Mouse (Mus musculus) hindbrain, embryonic 13.5 days (tissue): ENCODE results near the gene Lrrc31. TPM values are rescaled to one million over a fixed set of nuclear protein-coding genes. Genes with fewer than 3 reads are reported as not detected.
"Not testable (repeated sequence)": the region's sequence is repeated elsewhere in the genome, so short reads cannot be mapped to it uniquely, and the experiment has no call there.

Source experiments
- ATAC-seq: fragments of 200-750 bp; cut with Nextera tagmentation; 2 replicates; pipeline ENCODE4 v1.8.0; 2017; ENCODE audit warnings: moderate TSS enrichment; ENCODE audit not compliant: low FRiP score
- H3K27ac ChIP-seq: fragments of 300-500 bp; sonication (generic); 2 replicates; pipeline ENCODE4 v1.5.1; 2015; ENCODE audit warnings: inconsistent platforms, mild to moderate bottlenecking, moderate library complexity
- H3K27me3 ChIP-seq: fragments of 300-500 bp; sonication (generic); 2 replicates; pipeline ENCODE4 v1.6.1; 2015; ENCODE audit warnings: mild to moderate bottlenecking, inconsistent platforms
- H3K36me3 ChIP-seq: fragments of 300-500 bp; sonication (generic); 2 replicates; pipeline ENCODE4 v1.6.1; 2015; ENCODE audit warnings: mild to moderate bottlenecking, inconsistent platforms
- H3K4me1 ChIP-seq: fragments of 300-500 bp; sonication (generic); replicated peaks from 2 replicates; pipeline ENCODE4 v1.6.1; 2015; ENCODE audit warnings: inconsistent platforms
- H3K4me2 ChIP-seq: fragments of 300-500 bp; sonication (generic); 2 replicates; pipeline ENCODE4 v1.6.1; 2015; ENCODE audit warnings: inconsistent platforms, mild to moderate bottlenecking, moderate library complexity
- H3K4me3 ChIP-seq: fragments of 300-500 bp; sonication (generic); 2 replicates; pipeline ENCODE4 v1.5.1; 2015; ENCODE audit warnings: mild to moderate bottlenecking, inconsistent platforms
- H3K9ac ChIP-seq: fragments of 300-500 bp; sonication (generic); 2 replicates; pipeline ENCODE4 v1.6.1; 2015; ENCODE audit warnings: mild to moderate bottlenecking, inconsistent platforms
- H3K9me3 ChIP-seq: fragments of 300-500 bp; sonication (generic); 2 replicates; pipeline ENCODE4 v1.6.1; 2016; ENCODE audit warnings: inconsistent platforms
- WGBS: fragments of 180-500 bp; shearing (Covaris S2); methylation state at CpG from one replicate; pipeline ENCODE4 v1.1.7; 2015; 5-methylcytosine and 5-hydroxymethylcytosine counted together
- polyA plus RNA-seq: library from polyadenylated mRNA; unstranded; fragments of >200 nt; fragmentation: Nextera tagmentation; extraction: Ambion mirVana; gene quantifications from 2 replicates; pipeline ENCODE4 v1.2.1, GENCODE M21; 2015

Gene Lrrc31
- 0.25 and 0.39 TPM in 2 replicates for polyA plus RNA-seq

DNA sequence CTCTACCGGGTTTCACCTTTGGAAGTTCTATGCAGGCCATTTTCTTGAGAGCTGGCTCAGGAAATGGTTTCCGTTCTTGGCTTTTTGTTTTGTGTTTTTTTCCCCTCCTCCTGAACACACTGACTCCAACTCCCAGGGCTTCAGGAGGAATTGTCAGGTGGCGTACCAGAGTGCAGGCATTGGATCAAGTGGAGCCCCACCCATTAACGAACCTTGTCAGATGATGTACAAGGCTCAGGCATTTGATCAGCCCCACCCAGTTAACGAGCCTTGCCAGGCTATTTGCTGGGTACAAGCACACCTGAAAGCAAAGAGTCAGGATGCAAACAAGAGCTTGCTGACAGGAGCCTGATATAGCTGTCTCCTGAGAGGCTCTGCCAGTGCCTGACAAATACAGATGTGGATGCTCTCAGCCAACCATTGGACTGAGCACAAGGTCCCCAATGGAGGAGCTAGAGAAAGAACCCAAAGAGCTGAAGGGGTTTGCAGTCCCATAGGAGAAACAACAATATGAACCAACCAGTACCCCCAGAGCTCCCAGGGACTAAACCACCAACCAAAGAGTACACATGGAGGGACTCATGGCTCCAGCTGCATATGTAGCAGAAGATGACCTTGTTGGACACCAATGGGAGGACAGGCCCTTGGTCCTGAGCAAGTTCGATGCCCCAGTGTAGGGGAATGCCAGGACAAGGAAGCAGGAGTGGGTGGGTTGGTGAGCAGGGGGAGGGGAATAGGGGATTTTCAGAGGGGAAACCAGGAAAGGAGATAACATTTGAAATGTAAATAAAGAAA, at the start of gene Lrrc31:
Gene Lrrc31, minus strand, starts transcription at position 133 of the 795 bp plus-strand sequence.
- ATAC-seq, H3K9ac ChIP-seq, H3K4me1 ChIP-seq, H3K4me2 ChIP-seq, H3K27ac ChIP-seq, H3K9me3 ChIP-seq, H3K4me3 ChIP-seq, H3K27me3 ChIP-seq, H3K36me3 ChIP-seq: not testable (repeated sequence)
- WGBS = 88% methylated on average over 6 of the region's 6 CpGs

DNA sequence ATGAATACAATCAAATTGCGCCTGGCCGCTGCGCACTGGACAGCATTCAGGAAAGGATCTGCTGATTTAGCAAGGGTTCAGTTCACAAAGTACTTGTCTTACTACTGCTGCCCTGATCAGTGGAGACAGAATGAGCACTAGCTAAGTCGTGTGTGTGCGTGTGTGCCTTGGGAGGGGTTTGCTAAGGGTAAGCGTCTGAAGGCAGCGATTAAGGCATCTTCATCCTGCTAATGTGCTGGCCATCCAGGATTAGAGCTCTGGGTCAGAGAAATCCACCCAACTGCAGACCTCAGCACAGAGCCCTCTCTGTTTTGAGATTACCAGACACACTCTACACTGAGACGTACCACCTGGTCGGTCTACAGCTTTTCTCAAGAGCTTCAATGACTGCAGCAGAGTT, 48.7 kb upstream of the Lrrc31 start:
- 91% methylated on average over 9 of the region's 9 CpGs for WGBS
- 0 out of 2 replicates have a peak, but pooled peaks cover 6% of the 10 kb centered on the region for H3K9me3 ChIP-seq
- no peak for ATAC-seq

DNA sequence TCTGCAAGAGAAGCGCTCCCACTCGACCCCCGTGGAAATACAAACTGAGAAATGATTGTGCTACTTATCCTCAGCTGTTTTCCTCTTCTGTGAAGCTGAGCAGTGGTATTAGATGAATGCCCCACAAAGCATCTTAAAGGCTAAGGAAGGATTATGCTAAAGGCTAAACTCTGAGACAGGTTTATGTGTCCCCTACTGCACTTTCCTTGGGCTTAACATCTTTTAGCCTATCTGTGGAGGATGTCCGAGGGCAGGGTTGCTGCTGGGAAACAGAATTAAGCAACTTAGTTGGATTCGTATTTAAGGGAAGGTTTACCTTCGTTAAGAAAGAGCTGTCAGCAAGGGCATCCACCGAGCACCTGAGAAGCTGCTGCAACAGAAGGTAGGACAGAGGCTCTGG, 46.4 kb upstream of the Lrrc31 start, which contains the start of gene Samd7:
Gene Samd7, plus strand, starts transcription at position 288 of the 400 bp plus-strand sequence.
- H3K27ac ChIP-seq = no peak within 1 kb of the TSS
- no peak within 1 kb of the TSS for H3K9ac ChIP-seq
- no peaks in the 10 kb centered on the region for H3K4me1 ChIP-seq
- no peak for ATAC-seq
- H3K27me3 ChIP-seq = no peaks in the 10 kb centered on the region
- 0 out of 2 replicates have a peak, but pooled peaks cover 6% of the 10 kb centered on the region for H3K9me3 ChIP-seq
- no peak within 1 kb of the TSS for H3K4me3 ChIP-seq
- no peak within 1 kb of the TSS for H3K4me2 ChIP-seq
- H3K36me3 ChIP-seq = no peaks in the 10 kb centered on the region
- 86% methylated on average over 7 of the region's 7 CpGs for WGBS

More for the DNA sequence above, 48.7 kb upstream of the Lrrc31 start:
- H3K4me2 ChIP-seq = no peak overlapping the region
- no peak overlapping the region for H3K4me3 ChIP-seq
- H3K9ac ChIP-seq = no peak overlapping the region
- H3K36me3 ChIP-seq = no peaks in the 10 kb centered on the region
- no peak overlapping the region for H3K27ac ChIP-seq
- H3K27me3 ChIP-seq = no peaks in the 10 kb centered on the region
- no peaks in the 10 kb centered on the region for H3K4me1 ChIP-seq

DNA sequence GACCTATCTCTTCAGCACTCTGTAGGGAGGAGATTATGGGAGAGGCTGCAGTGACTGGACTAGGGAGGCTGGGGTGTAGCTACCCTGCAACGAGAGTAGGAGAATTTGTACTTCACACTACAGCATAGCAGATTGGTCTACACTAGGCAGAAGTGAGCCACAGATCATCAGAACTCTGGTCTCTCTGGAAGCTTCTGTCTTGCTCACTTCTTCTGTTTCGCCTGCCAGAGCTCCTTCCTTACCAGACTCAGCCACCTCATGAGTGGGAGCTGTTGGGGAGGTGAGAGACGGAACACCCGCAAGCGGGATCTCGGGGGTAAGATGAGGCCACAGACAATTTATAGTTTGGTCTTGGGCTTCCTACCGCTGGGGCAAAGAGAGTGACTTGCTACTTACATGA, 43.2 kb upstream of the Lrrc31 start:
- Histone ChIP-seq H3K27me3 (no peaks in the 10 kb centered on the region), H3K4me3 (no peak overlapping the region), H3K9me3 (0 out of 2 replicates have a peak, but pooled peaks cover 6% of the 10 kb centered on the region), H3K27ac (no peak overlapping the region), H3K4me2 (no peak overlapping the region), H3K36me3 (no peaks in the 10 kb centered on the region), H3K9ac (no peak overlapping the region), H3K4me1 (no peaks in the 10 kb centered on the region)
- WGBS = 90% methylated on average over 7 of the region's 7 CpGs
- no peak for ATAC-seq

DNA sequence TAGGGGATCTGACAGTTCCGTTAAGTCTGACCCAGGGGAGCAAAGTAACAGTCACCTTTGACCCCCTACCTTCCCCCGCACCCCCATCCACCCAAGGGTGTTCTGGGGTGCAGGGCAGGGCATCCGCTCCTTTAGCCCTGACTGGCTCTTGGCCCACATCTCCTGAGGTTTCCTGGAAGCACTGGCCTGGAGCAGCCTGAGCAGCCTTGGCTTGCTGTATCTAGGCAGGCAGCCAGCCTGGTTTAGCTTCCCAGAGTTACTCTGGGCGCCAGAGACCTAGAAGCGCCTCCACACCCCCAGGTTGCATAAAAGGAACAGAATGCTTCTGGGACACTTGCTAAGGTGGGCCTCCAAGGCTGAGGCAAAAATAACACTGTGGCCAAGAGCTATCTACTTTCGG, 41.7 kb upstream of the Lrrc31 start:
- no peak overlapping the region for H3K9ac ChIP-seq
- H3K27ac ChIP-seq = no peak overlapping the region
- WGBS = 89% methylated on average over 6 of the region's 6 CpGs
- ATAC-seq = no peak
- no peak overlapping the region for H3K4me2 ChIP-seq
- no peak overlapping the region for H3K4me3 ChIP-seq
- peaks cover 11% of the 10 kb centered on the region for H3K4me1 ChIP-seq
- H3K27me3 ChIP-seq = no peaks in the 10 kb centered on the region
- no peaks in the 10 kb centered on the region for H3K36me3 ChIP-seq
- 0 out of 2 replicates have a peak, but pooled peaks cover 6% of the 10 kb centered on the region for H3K9me3 ChIP-seq

DNA sequence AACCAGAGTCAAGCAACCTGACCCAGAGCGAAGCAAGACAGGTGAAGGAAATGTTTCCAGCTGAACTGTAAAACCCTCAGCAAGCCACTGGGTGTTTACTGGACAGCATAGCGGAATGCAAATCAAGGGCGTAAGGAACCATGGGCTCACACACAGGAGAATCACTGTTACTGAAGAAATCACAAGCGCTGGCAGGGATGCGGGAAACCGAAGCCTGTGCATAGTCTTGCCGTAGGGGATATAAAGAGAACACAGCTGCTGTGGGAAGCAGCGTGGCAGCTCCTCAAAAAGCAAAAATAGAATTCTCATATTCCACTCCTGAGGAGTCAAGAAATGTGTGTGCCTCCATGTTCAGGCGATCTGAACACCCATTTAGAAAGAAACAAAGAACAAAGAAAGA, 37.2 kb upstream of the Lrrc31 start:
- H3K4me2 ChIP-seq = no peak overlapping the region
- H3K27ac ChIP-seq = no peak overlapping the region
- ATAC-seq = no peak

DNA sequence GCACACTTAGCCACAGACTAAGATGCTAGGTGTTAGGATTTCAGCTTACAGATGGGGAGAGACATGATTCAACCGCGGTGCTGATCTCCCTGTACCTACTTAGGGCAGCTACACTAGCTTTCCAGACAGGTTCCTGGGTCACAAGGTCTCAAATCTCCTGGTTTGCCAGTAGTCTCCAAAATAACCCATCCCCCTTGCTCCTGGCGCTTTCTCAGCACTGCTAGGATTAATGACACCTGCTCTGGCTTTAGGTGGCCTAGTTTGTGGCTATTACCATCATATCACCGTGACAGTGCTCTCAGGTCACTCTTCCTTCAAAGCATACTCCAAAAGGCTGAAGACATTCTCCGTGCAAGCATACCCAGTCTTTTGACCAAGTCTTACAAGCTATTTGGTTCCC, 29.4 kb upstream of the Lrrc31 start:
- no peak overlapping the region for H3K4me2 ChIP-seq
- H3K36me3 ChIP-seq = no peaks in the 10 kb centered on the region
- no peaks in the 10 kb centered on the region for H3K27me3 ChIP-seq
- H3K9me3 ChIP-seq = no peaks in the 10 kb centered on the region
- 92% methylated on average over 5 of the region's 5 CpGs for WGBS
- no peak for ATAC-seq
- no peak overlapping the region for H3K9ac ChIP-seq
- no peak overlapping the region for H3K4me3 ChIP-seq
- H3K4me1 ChIP-seq = no peaks in the 10 kb centered on the region
- no peak overlapping the region for H3K27ac ChIP-seq

More for the DNA sequence above, 37.2 kb upstream of the Lrrc31 start:
- H3K36me3 ChIP-seq = no peaks in the 10 kb centered on the region
- H3K9ac ChIP-seq = no peak overlapping the region
- H3K9me3 ChIP-seq = no peaks in the 10 kb centered on the region
- H3K27me3 ChIP-seq = no peaks in the 10 kb centered on the region
- peaks cover 11% of the 10 kb centered on the region for H3K4me1 ChIP-seq
- WGBS = 51% methylated on average over 9 of the region's 9 CpGs
- H3K4me3 ChIP-seq = no peak overlapping the region

DNA sequence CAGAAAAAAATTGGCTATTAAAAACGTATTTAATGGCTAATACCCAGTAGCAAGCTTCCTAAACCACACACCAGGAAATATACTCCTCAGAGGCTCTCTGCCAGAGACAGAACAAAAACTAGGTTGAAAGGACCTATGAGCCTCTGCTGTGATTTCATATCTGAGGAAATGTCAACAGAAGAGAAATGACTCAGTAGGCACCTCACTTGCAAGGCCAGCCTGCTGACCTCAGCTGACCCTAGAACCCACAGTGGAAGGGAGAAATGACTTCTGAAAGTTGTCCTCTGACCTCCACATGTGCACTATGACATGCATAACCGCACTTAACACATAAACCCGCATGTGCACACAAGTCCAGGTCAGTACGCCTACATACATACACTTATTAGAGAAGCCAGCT, 27.6 kb upstream of the Lrrc31 start:
- peaks cover 4% of the 10 kb centered on the region; the same call in 1 of the 2 replicates for H3K4me1 ChIP-seq
- no peak overlapping the region for H3K27ac ChIP-seq
- no peak overlapping the region for H3K9ac ChIP-seq
- WGBS = 88% methylated on average over 4 of the region's 4 CpGs
- H3K27me3 ChIP-seq = no peaks in the 10 kb centered on the region
- no peaks in the 10 kb centered on the region for H3K36me3 ChIP-seq
- H3K4me3 ChIP-seq = no peak overlapping the region
- no peaks in the 10 kb centered on the region for H3K9me3 ChIP-seq
- ATAC-seq = no peak
- no peak overlapping the region for H3K4me2 ChIP-seq

DNA sequence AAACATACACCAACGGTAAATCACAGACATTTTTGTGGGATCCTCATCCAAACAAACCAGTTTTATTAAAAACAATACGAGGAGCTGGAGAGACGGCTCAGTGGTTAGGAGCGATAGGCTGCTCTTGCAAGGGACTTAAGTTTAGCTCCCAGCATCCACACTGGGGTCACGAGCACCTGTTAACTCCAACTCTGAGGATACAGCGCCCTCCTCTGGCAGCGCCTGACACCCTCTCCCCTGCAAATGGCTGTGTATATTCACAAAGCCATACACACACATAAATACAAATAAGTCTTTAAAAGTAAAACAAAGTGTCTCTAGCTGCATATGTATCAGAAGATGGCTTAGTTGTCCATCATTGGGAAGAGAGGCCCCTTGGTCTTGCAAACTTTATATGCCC, 25.9 kb upstream of the Lrrc31 start:
- H3K9me3 ChIP-seq = no peaks in the 10 kb centered on the region
- 84% methylated on average over 7 of the region's 7 CpGs for WGBS
- H3K9ac ChIP-seq = no peak overlapping the region
- no peaks in the 10 kb centered on the region for H3K36me3 ChIP-seq
- H3K4me1 ChIP-seq = peaks cover 4% of the 10 kb centered on the region; the same call in 1 of the 2 replicates
- H3K4me2 ChIP-seq = no peak overlapping the region
- no peak overlapping the region for H3K4me3 ChIP-seq
- no peak overlapping the region for H3K27ac ChIP-seq
- H3K27me3 ChIP-seq = no peaks in the 10 kb centered on the region
- no peak for ATAC-seq

DNA sequence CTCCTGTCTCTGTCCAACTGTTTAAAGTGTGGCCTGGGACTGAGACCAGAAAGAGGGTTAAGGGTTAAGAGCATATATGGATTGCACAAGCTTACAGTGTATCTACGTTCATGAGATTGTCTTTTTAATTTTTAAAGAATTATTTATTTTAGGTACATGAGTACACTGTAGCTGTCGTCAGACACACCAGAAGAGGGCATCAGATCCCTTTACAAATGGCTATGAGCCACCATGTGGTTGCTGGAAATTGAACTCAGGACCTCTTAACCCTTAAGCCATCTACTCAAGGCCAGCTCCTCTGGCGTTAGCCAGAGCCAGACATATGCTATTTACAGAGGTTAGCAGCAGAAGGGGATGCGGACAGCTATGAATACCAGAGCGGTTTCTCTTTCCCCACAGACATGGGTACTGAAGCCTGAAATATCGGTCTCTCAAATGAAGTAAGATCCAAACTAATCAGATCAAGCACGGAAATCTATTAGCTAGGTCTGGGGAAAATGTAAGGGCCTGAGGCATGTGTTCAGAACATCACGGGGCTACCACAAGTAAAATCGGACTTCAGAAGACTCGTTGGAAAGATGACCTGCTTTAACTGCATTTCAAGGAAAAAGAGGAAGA, 25.3 kb upstream of the Lrrc31 start:
- Histone ChIP-seq H3K4me2 (no peak overlapping the region), H3K9ac (no peak overlapping the region), H3K9me3 (no peaks in the 10 kb centered on the region), H3K27ac (no peak overlapping the region), H3K4me3 (no peak overlapping the region), H3K36me3 (no peaks in the 10 kb centered on the region), H3K27me3 (no peaks in the 10 kb centered on the region), H3K4me1 (peaks cover 4% of the 10 kb centered on the region; the same call in 1 of the 2 replicates)
- ATAC-seq = no peak
- 83% methylated on average over 10 of the region's 10 CpGs for WGBS

DNA sequence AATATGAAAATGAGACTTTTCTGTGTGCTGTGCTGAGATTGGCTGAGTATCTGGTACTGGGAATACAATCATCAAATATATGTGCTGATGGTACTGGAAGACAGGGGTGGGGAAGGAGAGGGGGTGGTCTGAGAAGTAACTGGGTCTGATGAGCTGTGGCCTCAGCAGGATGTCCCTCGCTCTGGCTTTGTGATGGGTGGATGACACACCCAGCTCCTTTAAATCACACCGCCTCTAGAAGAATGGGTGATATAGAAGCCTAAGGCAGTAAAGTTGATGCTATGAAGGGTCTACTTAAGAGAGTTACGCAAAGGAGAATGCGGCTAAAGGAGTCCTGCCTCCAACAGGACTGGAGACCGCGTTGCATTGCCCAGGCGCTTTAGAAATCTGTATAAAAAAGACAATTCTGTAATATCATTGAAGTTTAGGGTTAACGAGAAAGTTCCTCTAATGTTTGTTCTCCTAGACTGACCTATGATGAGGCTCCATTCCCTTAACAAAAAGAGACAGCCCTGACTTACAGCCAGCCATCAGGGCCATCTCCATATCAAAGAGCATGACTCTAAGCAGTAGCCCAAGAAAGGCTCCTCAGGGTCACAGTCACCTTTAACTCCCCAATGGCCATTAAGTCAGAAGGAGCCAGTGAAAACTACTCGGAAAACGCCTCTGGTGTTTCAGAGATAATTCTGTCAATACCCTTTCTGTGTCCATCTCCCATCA, 24.6 kb upstream of the Lrrc31 start:
- Histone ChIP-seq H3K9me3 (no peaks in the 10 kb centered on the region), H3K4me1 (peaks cover 4% of the 10 kb centered on the region; the same call in 1 of the 2 replicates), H3K27me3 (no peaks in the 10 kb centered on the region), H3K36me3 (no peaks in the 10 kb centered on the region), H3K4me2 (no peak overlapping the region), H3K27ac (no peak overlapping the region), H3K9ac (no peak overlapping the region), H3K4me3 (no peak overlapping the region)
- no peak for ATAC-seq
- 52% methylated on average over 10 of the region's 10 CpGs for WGBS

DNA sequence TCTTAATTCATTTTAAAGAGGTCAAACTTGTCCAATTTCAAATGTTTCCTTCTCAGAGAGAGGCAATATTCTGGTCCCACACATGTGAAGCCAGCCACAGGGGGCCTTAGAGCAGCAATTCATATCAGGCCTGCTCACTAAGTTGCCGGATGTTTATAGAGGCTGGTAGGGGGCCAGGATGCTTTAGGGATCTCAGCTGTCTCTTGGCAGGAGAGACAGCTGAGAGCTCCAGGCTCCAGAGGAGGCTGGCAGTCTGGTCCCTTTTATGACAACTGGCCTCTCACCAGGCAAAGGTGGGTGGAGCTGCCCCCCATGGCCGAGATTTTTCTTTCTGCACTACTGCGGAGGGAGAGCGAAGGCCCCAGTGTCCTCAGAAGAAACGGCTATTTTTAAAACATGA, 23.5 kb upstream of the Lrrc31 start:
- no peak overlapping the region for H3K4me2 ChIP-seq
- H3K4me3 ChIP-seq = no peak overlapping the region
- no peak overlapping the region for H3K27ac ChIP-seq
- no peaks in the 10 kb centered on the region for H3K36me3 ChIP-seq
- no peaks in the 10 kb centered on the region for H3K27me3 ChIP-seq
- peaks cover 4% of the 10 kb centered on the region; the same call in 1 of the 2 replicates for H3K4me1 ChIP-seq
- WGBS = 52% methylated on average over 5 of the region's 5 CpGs
- no peak for ATAC-seq
- H3K9ac ChIP-seq = no peak overlapping the region
- H3K9me3 ChIP-seq = no peaks in the 10 kb centered on the region
